Mouse (Mus musculus) embryonic facial prominence, embryonic 15.5 days (tissue): ENCODE results near the gene Lasp1. TPM values are rescaled to one million over a fixed set of nuclear protein-coding genes. Genes with fewer than 3 reads are reported as not detected.

Source experiments
- ATAC-seq: fragments of 200-750 bp; cut with Nextera tagmentation; 2 replicates; pipeline ENCODE4 v1.8.0; 2017; ENCODE audit warnings: low read depth, moderate TSS enrichment; ENCODE audit not compliant: insufficient number of reproducible peaks, low FRiP score, low TSS enrichment
- H3K27ac ChIP-seq: fragments of 300-500 bp; sonication (generic); replicated peaks from 2 replicates; pipeline ENCODE4 v1.5.1; 2015; ENCODE audit warnings: mild to moderate bottlenecking, inconsistent platforms
- H3K27me3 ChIP-seq: fragments of 300-500 bp; sonication (generic); 2 replicates; pipeline ENCODE4 v1.6.1; 2015; ENCODE audit warnings: inconsistent platforms
- H3K36me3 ChIP-seq: fragments of 300-500 bp; sonication (generic); 2 replicates; pipeline ENCODE4 v1.6.1; 2015; ENCODE audit warnings: mild to moderate bottlenecking, inconsistent platforms
- H3K4me1 ChIP-seq: fragments of 300-500 bp; sonication (generic); 2 replicates; pipeline ENCODE4 v1.6.1; 2015; ENCODE audit warnings: inconsistent platforms
- H3K4me2 ChIP-seq: fragments of 300-500 bp; sonication (generic); replicated peaks from 2 replicates; pipeline ENCODE4 v1.6.1; 2015; ENCODE audit warnings: mild to moderate bottlenecking, inconsistent platforms
- H3K4me3 ChIP-seq: fragments of 300-500 bp; sonication (generic); replicated peaks from 2 replicates; pipeline ENCODE4 v1.5.1; 2015; ENCODE audit warnings: mild to moderate bottlenecking, inconsistent platforms
- H3K9ac ChIP-seq: fragments of 300-500 bp; sonication (generic); 2 replicates; pipeline ENCODE4 v1.6.1; 2015; ENCODE audit warnings: inconsistent platforms
- H3K9me3 ChIP-seq: fragments of 300-500 bp; sonication (generic); replicated peaks from 2 replicates; pipeline ENCODE4 v1.6.1; 2016; ENCODE audit warnings: inconsistent platforms
- WGBS: fragments of 180-500 bp; shearing (Covaris S2); methylation state at CpG from one replicate; pipeline ENCODE4 v1.1.7; 2015; 5-methylcytosine and 5-hydroxymethylcytosine counted together
- polyA plus RNA-seq: library from polyadenylated mRNA; unstranded; fragments of >200 nt; fragmentation: Nextera tagmentation; extraction: Ambion mirVana; gene quantifications from 2 replicates; pipeline ENCODE4 v1.2.1, GENCODE M21; 2015

Lasp1 gene
- polyA plus RNA-seq, 1 experiment from 2014 or later: 117 TPM

GRCm38 (mm10) chr11:97820840-97821239 is 22.0 kb downstream of the Lasp1 start:
- Histone ChIP-seq H3K36me3 (peaks cover 64% of the 10 kb centered on the region), H3K4me3 (no peak overlapping the region), H3K27me3 (no peaks in the 10 kb centered on the region), H3K9ac (no peak overlapping the region), H3K4me2 (no peak overlapping the region), H3K27ac (no peak overlapping the region), H3K9me3 (no peaks in the 10 kb centered on the region), H3K4me1 (peaks cover 34% of the 10 kb centered on the region)
- ATAC-seq: no peak
- WGBS: 55% methylated on average over 4 of the region's 4 CpGs

GRCm38 (mm10) chr11:97821401-97822064 is 22.7 kb downstream of the Lasp1 start:
- ATAC-seq: no peak
- H3K4me3 ChIP-seq: no peak overlapping the region

GRCm38 (mm10) chr11:97822840-97823603 is 24.2 kb downstream of the Lasp1 start:
- Histone ChIP-seq H3K27ac (no peak overlapping the region), H3K27me3 (no peaks in the 10 kb centered on the region), H3K4me1 (peaks cover 12% of the 10 kb centered on the region), H3K9ac (no peak overlapping the region), H3K36me3 (peaks cover 76% of the 10 kb centered on the region), H3K4me3 (no peak overlapping the region), H3K4me2 (no peak overlapping the region), H3K9me3 (no peaks in the 10 kb centered on the region)
- no peak for ATAC-seq
- WGBS: 57% methylated on average over 20 of the region's 20 CpGs

More at GRCm38 (mm10) chr11:97821401-97822064, 22.7 kb downstream of the Lasp1 start:
- Histone ChIP-seq H3K27me3 (no peaks in the 10 kb centered on the region), H3K4me2 (no peak overlapping the region), H3K9ac (no peak overlapping the region), H3K9me3 (no peaks in the 10 kb centered on the region), H3K4me1 (peaks cover 27% of the 10 kb centered on the region), H3K27ac (no peak overlapping the region), H3K36me3 (peaks cover 64% of the 10 kb centered on the region)
- 92% methylated on average over 8 of the region's 8 CpGs for whole genome bisulfite sequencing

- WGBS: 95% methylated on average over 11 of the region's 11 CpGs
- Histone ChIP-seq H3K4me2 (no peak overlapping the region), H3K36me3 (peaks cover 75% of the 10 kb centered on the region)
These were observed 25.4 kb downstream of the Lasp1 start for GRCm38 (mm10) chr11:97824168-97824567.

GRCm38 (mm10) chr11:97824895-97825294 is 26.1 kb downstream of the Lasp1 start:
- H3K36me3 ChIP-seq: peaks cover 71% of the 10 kb centered on the region
- no peaks in the 10 kb centered on the region for H3K9me3 ChIP-seq
- no peaks in the 10 kb centered on the region for H3K27me3 ChIP-seq
- H3K9ac ChIP-seq: no peak overlapping the region
- 82% methylated on average over 6 of the region's 6 CpGs for WGBS
- no peak overlapping the region for H3K4me2 ChIP-seq
- no peak overlapping the region for H3K27ac ChIP-seq
- 0 out of 2 replicates have a peak, but pooled peaks have one; percentile 21 for ATAC-seq
- H3K4me1 ChIP-seq: peaks cover 4% of the 10 kb centered on the region; the same call in 1 of the 2 replicates
- H3K4me3 ChIP-seq: no peak overlapping the region

More at GRCm38 (mm10) chr11:97824168-97824567, 25.4 kb downstream of the Lasp1 start:
- Histone ChIP-seq H3K27ac (no peak overlapping the region), H3K4me3 (no peak overlapping the region), H3K4me1 (peaks cover 4% of the 10 kb centered on the region; the same call in 1 of the 2 replicates), H3K27me3 (no peaks in the 10 kb centered on the region), H3K9ac (no peak overlapping the region), H3K9me3 (no peaks in the 10 kb centered on the region)
- ATAC-seq: no peak

GRCm38 (mm10) chr11:97825295-97825694 is 26.5 kb downstream of the Lasp1 start:
- 85% methylated on average over 10 of the region's 10 CpGs for WGBS
- no peak overlapping the region for H3K4me3 ChIP-seq
- ATAC-seq: 0 out of 2 replicates have a peak, but pooled peaks have one; percentile 3
- H3K36me3 ChIP-seq: peaks cover 74% of the 10 kb centered on the region
- peaks cover 4% of the 10 kb centered on the region; the same call in 1 of the 2 replicates for H3K4me1 ChIP-seq
- H3K4me2 ChIP-seq: no peak overlapping the region
- H3K27me3 ChIP-seq: no peaks in the 10 kb centered on the region
- H3K9ac ChIP-seq: no peak overlapping the region
- H3K27ac ChIP-seq: no peak overlapping the region
- H3K9me3 ChIP-seq: no peaks in the 10 kb centered on the region

- peaks cover 74% of the 10 kb centered on the region for H3K36me3 ChIP-seq
- H3K4me3 ChIP-seq: no peak overlapping the region
- 86% methylated on average over 9 of the region's 9 CpGs for WGBS
- H3K9me3 ChIP-seq: no peaks in the 10 kb centered on the region
- no peak overlapping the region for H3K27ac ChIP-seq
- H3K9ac ChIP-seq: no peak overlapping the region
- no peak overlapping the region for H3K4me2 ChIP-seq
- no peaks in the 10 kb centered on the region for H3K27me3 ChIP-seq
- H3K4me1 ChIP-seq: peaks cover 8% of the 10 kb centered on the region; the same call in 1 of the 2 replicates
- ATAC-seq: no peak
These were observed 27.2 kb downstream of the Lasp1 start for GRCm38 (mm10) chr11:97825971-97826370.

- no peak for ATAC-seq
- peaks cover 73% of the 10 kb centered on the region for H3K36me3 ChIP-seq
These were observed 27.6 kb downstream of the Lasp1 start for GRCm38 (mm10) chr11:97826414-97826813.

GRCm38 (mm10) chr11:97827654-97828053 is 28.9 kb downstream of the Lasp1 start:
- ATAC-seq: no peak
- Histone ChIP-seq H3K4me3 (no peak overlapping the region), H3K27me3 (no peaks in the 10 kb centered on the region), H3K9me3 (no peaks in the 10 kb centered on the region), H3K9ac (no peak overlapping the region), H3K36me3 (peaks cover 73% of the 10 kb centered on the region), H3K4me1 (peaks cover 8% of the 10 kb centered on the region; the same call in 1 of the 2 replicates), H3K27ac (no peak overlapping the region), H3K4me2 (no peak overlapping the region)
- 76% methylated on average over 6 of the region's 6 CpGs for WGBS

More at GRCm38 (mm10) chr11:97826414-97826813, 27.6 kb downstream of the Lasp1 start:
- H3K4me3 ChIP-seq: no peak overlapping the region
- WGBS: 77% methylated on average over 7 of the region's 7 CpGs
- H3K27ac ChIP-seq: no peak overlapping the region
- peaks cover 8% of the 10 kb centered on the region; the same call in 1 of the 2 replicates for H3K4me1 ChIP-seq
- H3K4me2 ChIP-seq: no peak overlapping the region
- no peaks in the 10 kb centered on the region for H3K9me3 ChIP-seq
- H3K27me3 ChIP-seq: no peaks in the 10 kb centered on the region
- no peak overlapping the region for H3K9ac ChIP-seq

GRCm38 (mm10) chr11:97829365-97829764 is 30.6 kb downstream of the Lasp1 start:
- no peak overlapping the region; the same call in 1 of the 2 replicates for H3K27ac ChIP-seq
- H3K4me3 ChIP-seq: no peak overlapping the region
- peaks cover 74% of the 10 kb centered on the region for H3K36me3 ChIP-seq
- no peaks in the 10 kb centered on the region for H3K27me3 ChIP-seq
- H3K9me3 ChIP-seq: no peaks in the 10 kb centered on the region
- 0 out of 2 replicates have a peak, but pooled peaks cover 4% of the 10 kb centered on the region for H3K4me1 ChIP-seq
- whole genome bisulfite sequencing: 83% methylated on average over 7 of the region's 7 CpGs
- ATAC-seq: no peak
- no peak overlapping the region for H3K9ac ChIP-seq
- H3K4me2 ChIP-seq: no peak overlapping the region

- WGBS: 70% methylated on average over 12 of the region's 12 CpGs
- peaks cover 74% of the 10 kb centered on the region for H3K36me3 ChIP-seq
- no peak for ATAC-seq
These were observed 31.2 kb downstream of the Lasp1 start for GRCm38 (mm10) chr11:97829913-97830476.

More at GRCm38 (mm10) chr11:97829913-97830476, 31.2 kb downstream of the Lasp1 start:
- Histone ChIP-seq H3K27me3 (no peaks in the 10 kb centered on the region), H3K4me1 (0 out of 2 replicates have a peak, but pooled peaks cover 4% of the 10 kb centered on the region), H3K4me3 (no peak overlapping the region), H3K27ac (no peak overlapping the region), H3K9me3 (no peaks in the 10 kb centered on the region), H3K4me2 (no peak overlapping the region), H3K9ac (no peak overlapping the region)
